Mouse (Mus musculus): ENCODE data around the gene Elovl2.

Gene Elovl2

GRCm38 (mm10) chr13:41145433-41145970 is 74.7 kb downstream of the Elovl2 start:
- DNase-seq (ENCODE audit: low spot score) = no peak

GRCm38 (mm10) chr13:41134901-41135300 is 85.3 kb downstream of the Elovl2 start:
- DNase-seq (ENCODE audit: low spot score) = no peak

Measured in urinary bladder, postnatal 10 days (tissue).